Mouse (Mus musculus) MEL (cell line): ENCODE measurements around the gene Tbc1d16. TPM values are rescaled to one million over a fixed set of nuclear protein-coding genes. Genes with fewer than 3 reads are reported as not detected.
A peak's percentile ranks its signal among the peaks of the same experiment; 100 is the strongest.
"Not testable (repeated sequence)": the region's sequence is repeated elsewhere in the genome, so short reads cannot be mapped to it uniquely, and the experiment has no call there.

ENCODE experiments used
- DNase-seq: peaks from one replicate; pipeline ENCODE4 v3.0.0; 2011; ENCODE audit warnings: low read depth, low spot score
- H3K27ac ChIP-seq: 2 replicates; pipeline ENCODE4 v1.5.1; 2012; ENCODE audit warnings: low read depth, mild to moderate bottlenecking, control low read depth, low read length, moderate library complexity; ENCODE audit not compliant: control insufficient read depth
- H3K27me3 ChIP-seq, 2 experiments: fragments of 150-350 bp in 1 of 2; sonication (generic) in 1 of 2; 2 replicates each; pipeline ENCODE4 v1.6.1; 2012; ENCODE audit warnings: low read length in 2 of 2, mild to moderate bottlenecking in 2 of 2, improper control_type of control experiment in 1 of 2, moderate library complexity in 1 of 2; ENCODE audit not compliant: insufficient read depth in 2 of 2, control insufficient read depth in 1 of 2
- H3K36me3 ChIP-seq, 2 experiments: 2 replicates each; pipeline ENCODE4 v1.6.1; 2012 to 2014; ENCODE audit warnings: low read length in 2 of 2, improper control_type of control experiment in 1 of 2, inconsistent platforms in 1 of 2, mild to moderate bottlenecking in 1 of 2; ENCODE audit not compliant: insufficient read depth in 2 of 2, control insufficient read depth in 1 of 2
- H3K4me1 ChIP-seq, 2 experiments: fragments of 150-350 bp in 1 of 2; sonication (generic) in 1 of 2; 2 replicates each; pipeline ENCODE4 v1.6.1; 2012; ENCODE audit warnings: low read length in 2 of 2, improper control_type of control experiment in 1 of 2, mild to moderate bottlenecking in 1 of 2; ENCODE audit not compliant: insufficient read depth in 2 of 2, control insufficient read depth in 1 of 2
- H3K4me3 ChIP-seq, 2 experiments: fragments of 150-350 bp in 1 of 2; sonication (generic) in 1 of 2; 2 replicates each; pipeline ENCODE4 v1.5.1; 2012; ENCODE audit warnings: low read depth in 2 of 2, low read length in 2 of 2, mild to moderate bottlenecking in 2 of 2, moderate library complexity in 2 of 2, control low read depth in 1 of 2, improper control_type of control experiment in 1 of 2; ENCODE audit not compliant: control insufficient read depth in 1 of 2, insufficient read depth in 1 of 2
- H3K79me2 ChIP-seq: 2 replicates; pipeline ENCODE4 v1.6.1; 2012; ENCODE audit warnings: mild to moderate bottlenecking, low read length, moderate library complexity; ENCODE audit not compliant: control insufficient read depth, poor library complexity, insufficient read depth
- H3K9ac ChIP-seq: 2 replicates; pipeline ENCODE4 v1.6.1; 2012; ENCODE audit warnings: low read depth, mild to moderate bottlenecking, control low read depth, low read length, moderate library complexity; ENCODE audit not compliant: control insufficient read depth, poor library complexity, severe bottlenecking
- H3K9me3 ChIP-seq: fragments of 150-350 bp; sonication (generic); replicated peaks from 2 replicates; pipeline ENCODE4 v1.6.1; 2012; ENCODE audit warnings: mild to moderate bottlenecking, low read length, improper control_type of control experiment, moderate library complexity; ENCODE audit not compliant: insufficient read depth
- CHD1 ChIP-seq: IDR thresholded peaks from 2 replicates; pipeline ENCODE4 v1.6.1; 2012; ENCODE audit warnings: low read depth, mild to moderate bottlenecking, inconsistent platforms, low read length, improper control_type of control experiment
- CHD2 ChIP-seq: IDR thresholded peaks from 2 replicates; pipeline ENCODE4 v1.6.1; 2011; ENCODE audit warnings: low read length, improper control_type of control experiment
- EP300 ChIP-seq, 2 experiments: IDR thresholded peaks; 2 replicates each; pipeline ENCODE4 v1.6.1; 2011; ENCODE audit warnings: improper control_type of control experiment in 2 of 2, low read length in 2 of 2, low read depth in 1 of 2, mild to moderate bottlenecking in 1 of 2
- GABPA ChIP-seq: IDR thresholded peaks from 2 replicates; pipeline ENCODE4 v1.6.1; 2012; ENCODE audit warnings: low read depth, mild to moderate bottlenecking, inconsistent platforms, low read length, improper control_type of control experiment, moderate library complexity
- KAT2A ChIP-seq: conservative IDR thresholded peaks from 2 replicates; pipeline ENCODE4 v1.6.1; 2012; ENCODE audit warnings: low read depth, low read length, improper control_type of control experiment, inconsistent platforms
- MAFK ChIP-seq: IDR thresholded peaks from 2 replicates; pipeline ENCODE4 v1.6.1; 2011; ENCODE audit warnings: low read depth, mild to moderate bottlenecking, low read length, improper control_type of control experiment, borderline replicate concordance
- MAZ ChIP-seq: IDR thresholded peaks from 2 replicates; pipeline ENCODE4 v1.6.1; 2012; ENCODE audit warnings: low read depth, mild to moderate bottlenecking, inconsistent platforms, low read length, improper control_type of control experiment
- MYC ChIP-seq: IDR thresholded peaks from 2 replicates; pipeline ENCODE4 v1.6.1; 2011; ENCODE audit warnings: low read depth, mild to moderate bottlenecking, low read length, improper control_type of control experiment, moderate library complexity
- NRF1 ChIP-seq: IDR thresholded peaks from 2 replicates; pipeline ENCODE4 v1.6.1; 2014; ENCODE audit warnings: low read depth, mild to moderate bottlenecking, inconsistent platforms, low read length, improper control_type of control experiment, moderate library complexity; ENCODE audit not compliant: poor library complexity, insufficient read depth, severe bottlenecking
- POLR2AphosphoS2 ChIP-seq: IDR thresholded peaks from 2 replicates; pipeline ENCODE4 v1.6.1; 2011; ENCODE audit warnings: low read length, improper control_type of control experiment
- POLR2AphosphoS5 ChIP-seq: IDR thresholded peaks from 2 replicates; pipeline ENCODE4 v1.6.1; 2012; ENCODE audit warnings: low read depth, borderline replicate concordance, mild to moderate bottlenecking, inconsistent platforms, low read length, moderate library complexity, mixed read lengths
- RAD21 ChIP-seq: IDR thresholded peaks from 2 replicates; pipeline ENCODE4 v1.6.1; 2011; ENCODE audit warnings: mild to moderate bottlenecking, low read depth, low read length, improper control_type of control experiment
- SIN3A ChIP-seq: IDR thresholded peaks from 2 replicates; pipeline ENCODE4 v1.6.1; 2012; ENCODE audit warnings: low read length, improper control_type of control experiment, inconsistent platforms
- TAL1 ChIP-seq: IDR thresholded peaks from 2 replicates; pipeline ENCODE4 v1.6.1; 2012; ENCODE audit warnings: mild to moderate bottlenecking, inconsistent platforms, low read length, moderate library complexity, mixed read lengths
- USF2 ChIP-seq, 2 experiments: IDR thresholded peaks; 2 replicates each; pipeline ENCODE4 v1.6.1; 2011 to 2012; ENCODE audit warnings: improper control_type of control experiment in 2 of 2, low read length in 2 of 2, borderline replicate concordance in 1 of 2, inconsistent platforms in 1 of 2, low read depth in 1 of 2, mild to moderate bottlenecking in 1 of 2; ENCODE audit not compliant: insufficient read depth in 1 of 2
- ZKSCAN1 ChIP-seq: IDR thresholded peaks from 2 replicates; pipeline ENCODE4 v1.6.1; 2012; ENCODE audit warnings: low read depth, mild to moderate bottlenecking, inconsistent platforms, low read length, improper control_type of control experiment, moderate library complexity
- ZMIZ1 ChIP-seq: IDR thresholded peaks from 2 replicates; pipeline ENCODE4 v1.6.1; 2012; ENCODE audit warnings: low read depth, mild to moderate bottlenecking, inconsistent platforms, low read length, improper control_type of control experiment, moderate library complexity
- ZNF384 ChIP-seq: IDR thresholded peaks from 2 replicates; pipeline ENCODE4 v1.6.1; 2012; ENCODE audit warnings: low read depth, mild to moderate bottlenecking, inconsistent platforms, low read length, improper control_type of control experiment
- polyA plus RNA-seq, 2 experiments: library from polyadenylated mRNA; stranded (reverse) in 1 of 2; unstranded in 1 of 2; fragments of >175 nt in 1 of 2; fragments of >200 nt in 1 of 2; gene quantifications; 2 replicates each; pipeline versions ENCODE4 v1.2.1 to v1.2.4; 2012; ENCODE audit warnings: low replicate concordance in 2 of 2, low read depth in 1 of 2; ENCODE audit not compliant: insufficient read length in 2 of 2, insufficient read depth in 1 of 2, missing spikeins in 1 of 2
- total RNA-seq: library from RNA; depleted of rRNA; stranded (reverse); fragments of 300-350 nt; gene quantifications from 2 replicates; pipeline ENCODE4 v1.2.3, GENCODE M21; 2012

The Tbc1d16 gene
- total and polyA plus RNA-seq, 3 experiments, result 13.6 to 19.2 TPM; not detected in 1

DNA sequence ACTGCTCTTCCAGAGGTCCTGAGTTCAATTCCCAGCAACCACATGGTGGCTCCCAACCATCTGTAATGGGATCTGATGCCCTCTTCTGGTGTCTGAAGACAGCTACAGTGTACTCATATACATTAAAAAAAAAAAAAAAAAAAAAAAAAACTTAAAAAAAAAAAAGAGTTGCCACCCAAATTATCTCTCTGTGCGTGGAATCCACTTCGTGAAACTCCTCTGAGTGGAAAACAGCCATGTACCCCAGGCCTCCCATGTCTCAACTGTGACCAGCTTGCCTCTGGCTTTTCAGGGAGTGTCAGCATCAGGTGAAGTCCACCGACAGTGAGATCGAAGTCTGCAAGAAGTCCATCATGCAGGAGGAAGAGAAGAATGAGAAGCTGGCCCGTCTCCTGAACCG, 17.2 kb upstream of the Tbc1d16 start:
- DNase-seq, H3K27me3 ChIP-seq, H3K27ac ChIP-seq, H3K9ac ChIP-seq, H3K9me3 ChIP-seq, H3K79me2 ChIP-seq, H3K36me3 ChIP-seq, H3K4me3 ChIP-seq, H3K4me1 ChIP-seq: not testable (repeated sequence)
- peak; percentile 87 for TF ChIP-seq ZNF384

DNA sequence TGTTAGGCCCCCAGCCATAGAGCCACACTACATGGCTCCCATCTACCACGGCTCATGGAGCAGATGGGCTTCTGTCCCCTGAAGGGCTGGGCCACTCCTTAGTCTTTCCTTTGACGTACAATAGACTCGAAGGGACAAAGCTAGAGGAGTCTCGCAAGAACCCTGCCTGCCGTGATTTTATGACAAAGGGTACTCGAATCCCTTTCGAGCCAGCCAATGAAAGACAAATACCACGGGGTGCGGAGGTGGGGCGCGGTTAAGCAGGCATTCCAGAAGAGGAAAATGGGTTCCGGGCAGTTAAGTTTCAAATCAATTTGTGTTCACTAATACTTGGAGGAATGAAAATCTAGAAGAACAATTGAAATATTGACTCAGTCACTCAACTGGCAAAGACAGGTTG, 11.2 kb upstream of the Tbc1d16 start:
- no peak for DNase-seq
- no peak overlapping the region for H3K27ac ChIP-seq
- no peaks in the 10 kb centered on the region for H3K27me3 ChIP-seq
- H3K36me3 ChIP-seq, result peaks cover 0 to 8% of the 10 kb centered on the region in 2 experiments; a peak in 2 of 4 replicates
- no peaks in the 10 kb centered on the region; the same call in 1 of the 2 replicates for H3K79me2 ChIP-seq
- no peak overlapping the region for H3K9ac ChIP-seq
- peaks cover 3 to 16% of the 10 kb centered on the region in 2 experiments; a peak in 3 of 4 replicates for H3K4me1 ChIP-seq
- no peak for TF ChIP-seq ZNF384
- TF ChIP-seq ZKSCAN1, result no peak
- no peak for TF ChIP-seq USF2 (IDR thresholded peaks at IDR 0.05; ENCODE audit: borderline replicate concordance in 1 of 2, insufficient read depth in 1 of 2, low read depth in 1 of 2, low read length in 2 of 2)
- no peak for TF ChIP-seq EP300 (IDR thresholded peaks at IDR 0.05; ENCODE audit: low read depth in 1 of 2, low read length in 2 of 2)
- TF ChIP-seq TAL1, result no peak
- no peak for TF ChIP-seq MAFK
- no peak for TF ChIP-seq RAD21
- TF ChIP-seq CHD1, result no peak
- TF ChIP-seq CHD2, result no peak
- no peak for TF ChIP-seq KAT2A
- no peak for TF ChIP-seq MAZ
- TF ChIP-seq SIN3A, result no peak
- no peak for TF ChIP-seq POLR2AphosphoS5
- TF ChIP-seq GABPA, result no peak
- TF ChIP-seq MYC, result no peak
- no peak for TF ChIP-seq NRF1
- no peak for TF ChIP-seq ZMIZ1
- TF ChIP-seq POLR2AphosphoS2, result no peak
- H3K9me3 ChIP-seq, result no peaks in the 10 kb centered on the region
- H3K4me3 ChIP-seq, result no peak overlapping the region
